Mouse (Mus musculus): ENCODE measurements around the gene Nup214.
A peak's percentile ranks its signal among the peaks of the same experiment; 100 is the strongest.

The Nup214 gene

GRCm38 (mm10) chr2:31974141-31974808, at the start of gene Nup214:
Gene Nup214, plus strand, starts transcription at chr2:31974436.
- DNase-seq (ENCODE audit: low spot score in 2 of 2) = peak; percentile 100

GRCm38 (mm10) chr2:31924811-31925210, 49.4 kb upstream of the Nup214 start:
- DNase-seq (ENCODE audit: low spot score in 2 of 2) = no peak

GRCm38 (mm10) chr2:31925936-31926335, 48.3 kb upstream of the Nup214 start:
- no peak for DNase-seq (ENCODE audit: low spot score in 2 of 2)

GRCm38 (mm10) chr2:31929664-31930063, 44.6 kb upstream of the Nup214 start:
- no peak for DNase-seq (ENCODE audit: low spot score in 2 of 2)

GRCm38 (mm10) chr2:31934551-31934950, 39.7 kb upstream of the Nup214 start:
- DNase-seq (ENCODE audit: low spot score in 2 of 2) = no peak

- DNase-seq (ENCODE audit: low spot score in 2 of 2) = no peak
These were observed 39.2 kb upstream of the Nup214 start for GRCm38 (mm10) chr2:31935054-31935453.

- no peak for DNase-seq (ENCODE audit: low spot score in 2 of 2)
These were observed 35.9 kb upstream of the Nup214 start for GRCm38 (mm10) chr2:31938298-31938697.

- DNase-seq (ENCODE audit: low spot score in 2 of 2) = no peak
These were observed 31.2 kb upstream of the Nup214 start for GRCm38 (mm10) chr2:31943011-31943410.

- no peak for DNase-seq (ENCODE audit: low spot score in 2 of 2)
These were observed 28.7 kb upstream of the Nup214 start for GRCm38 (mm10) chr2:31945580-31945979.

- DNase-seq (ENCODE audit: low spot score in 2 of 2) = no peak
These were observed 25.8 kb upstream of the Nup214 start for GRCm38 (mm10) chr2:31948392-31948791.

- DNase-seq (ENCODE audit: low spot score in 2 of 2) = no peak
These were observed 25.4 kb upstream of the Nup214 start for GRCm38 (mm10) chr2:31948801-31949200.

GRCm38 (mm10) chr2:31950058-31950871, 24.0 kb upstream of the Nup214 start, which contains the start of gene Aif1l:
Gene Aif1l, plus strand, starts transcription at chr2:31950139.
- peak; percentile 54 to 62 for DNase-seq (ENCODE audit: low spot score in 2 of 2)

- no peak for DNase-seq (ENCODE audit: low spot score in 2 of 2)
These were observed 23.3 kb upstream of the Nup214 start for GRCm38 (mm10) chr2:31950966-31951365.

- peak; percentile 49 to 50 for DNase-seq (ENCODE audit: low spot score in 2 of 2)
These were observed 22.0 kb upstream of the Nup214 start for GRCm38 (mm10) chr2:31952236-31952635.

- DNase-seq (ENCODE audit: low spot score in 2 of 2) = no peak
These were observed 21.5 kb upstream of the Nup214 start for GRCm38 (mm10) chr2:31952725-31953124.

GRCm38 (mm10) chr2:31953687-31954086, 20.5 kb upstream of the Nup214 start:
- no peak for DNase-seq (ENCODE audit: low spot score in 2 of 2)

GRCm38 (mm10) chr2:31954779-31955181, 19.5 kb upstream of the Nup214 start:
- no peak for DNase-seq (ENCODE audit: low spot score in 2 of 2)

- no peak for DNase-seq (ENCODE audit: low spot score in 2 of 2)
These were observed 18.6 kb upstream of the Nup214 start for GRCm38 (mm10) chr2:31955686-31956085.

- no peak for DNase-seq (ENCODE audit: low spot score in 2 of 2)
These were observed 17.0 kb upstream of the Nup214 start for GRCm38 (mm10) chr2:31957211-31957610.

- no peak for DNase-seq (ENCODE audit: low spot score in 2 of 2)
These were observed 13.2 kb upstream of the Nup214 start for GRCm38 (mm10) chr2:31960986-31961385.

- no peak for DNase-seq (ENCODE audit: low spot score in 2 of 2)
These were observed 12.4 kb upstream of the Nup214 start for GRCm38 (mm10) chr2:31961791-31962222.

GRCm38 (mm10) chr2:31962501-31963224, 11.6 kb upstream of the Nup214 start:
- DNase-seq (ENCODE audit: low spot score in 2 of 2) = peak; percentile 85 to 88
